Mouse (Mus musculus) embryonic fibroblast, embryonic 13.5 days (primary cell): ENCODE data around the gene Mmp11. TPM values are rescaled to one million over a fixed set of nuclear protein-coding genes. Genes with fewer than 3 reads are reported as not detected.

Experiments used
- H3K27ac ChIP-seq: 2 replicates; pipeline ENCODE4 v1.5.1; 2012; ENCODE audit warnings: low read length, control low read depth, inconsistent platforms; ENCODE audit not compliant: insufficient read depth
- H3K4me1 ChIP-seq: 2 replicates; pipeline ENCODE4 v1.6.1; 2011; ENCODE audit warnings: low read length; ENCODE audit not compliant: control insufficient read depth, insufficient read depth
- H3K4me3 ChIP-seq: 2 replicates; pipeline ENCODE4 v1.5.1; 2011; ENCODE audit warnings: mild to moderate bottlenecking, control low read depth, low read length; ENCODE audit not compliant: insufficient read depth
- CTCF ChIP-seq: IDR thresholded peaks from 2 replicates; pipeline ENCODE4 v1.5.1; 2011; ENCODE audit warnings: mild to moderate bottlenecking, control low read depth, low read length, moderate library complexity, borderline replicate concordance; ENCODE audit not compliant: insufficient read depth
- POLR2A ChIP-seq: IDR thresholded peaks from 2 replicates; pipeline ENCODE4 v1.6.1; 2011; ENCODE audit warnings: low read depth, mild to moderate bottlenecking, control low read depth, low read length, moderate library complexity
- polyA plus RNA-seq: library from polyadenylated mRNA; stranded (reverse); fragments of >200 nt; gene quantifications from 2 replicates; pipeline ENCODE4 v1.2.4, GENCODE M21; 2011; ENCODE audit warnings: low read depth; ENCODE audit not compliant: missing spikeins, insufficient read length

Mmp11 gene
- polyA plus RNA-seq, 1 experiment = 71.0 TPM

DNA sequence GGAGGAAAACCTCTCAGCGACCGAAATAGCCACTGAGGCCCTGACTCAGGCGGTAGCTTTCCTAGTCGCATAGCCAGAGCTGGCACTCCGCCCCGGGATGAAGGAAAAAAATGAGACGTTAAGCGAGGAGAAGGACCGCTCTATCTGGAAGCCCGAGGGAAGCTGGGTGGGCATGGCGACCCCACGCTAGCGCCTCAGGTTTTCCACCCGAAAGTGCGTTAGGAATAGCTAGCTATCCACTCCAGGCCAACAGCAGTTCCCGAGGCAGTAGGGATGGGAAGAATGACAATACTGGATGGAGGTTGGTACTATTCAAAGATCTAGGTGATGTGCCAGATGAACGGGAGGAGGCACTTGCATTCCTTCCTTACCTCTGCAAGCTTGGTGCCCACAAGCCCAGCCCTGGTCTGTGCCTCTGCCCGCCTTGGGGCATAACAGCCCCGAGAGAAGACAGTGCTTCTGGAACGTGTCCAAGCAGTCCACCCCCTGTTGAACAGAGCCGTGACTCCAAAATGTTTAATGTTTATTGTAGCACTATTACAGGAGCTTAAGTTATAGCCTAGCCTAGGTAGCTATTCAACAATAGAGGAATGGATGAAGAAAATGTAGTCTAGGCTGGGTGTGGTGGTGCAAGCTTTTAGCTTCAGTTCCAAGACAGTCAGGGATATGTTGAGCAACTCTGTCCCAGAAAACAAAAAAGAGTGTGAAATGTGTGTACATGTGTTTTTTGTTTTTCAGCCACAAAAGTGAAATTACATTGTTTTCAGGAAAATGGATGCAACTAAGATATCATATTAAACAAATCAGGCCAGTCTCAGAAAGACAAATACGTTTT is 14.4 kb downstream of the Mmp11 start:
- Histone ChIP-seq H3K4me3 (peak overlapping the region; percentile 73), H3K4me1 (peaks cover 4% of the 10 kb centered on the region), H3K27ac (peak overlapping the region; percentile 64)
- TF ChIP-seq CTCF = no peak
- TF ChIP-seq POLR2A = no peak

DNA sequence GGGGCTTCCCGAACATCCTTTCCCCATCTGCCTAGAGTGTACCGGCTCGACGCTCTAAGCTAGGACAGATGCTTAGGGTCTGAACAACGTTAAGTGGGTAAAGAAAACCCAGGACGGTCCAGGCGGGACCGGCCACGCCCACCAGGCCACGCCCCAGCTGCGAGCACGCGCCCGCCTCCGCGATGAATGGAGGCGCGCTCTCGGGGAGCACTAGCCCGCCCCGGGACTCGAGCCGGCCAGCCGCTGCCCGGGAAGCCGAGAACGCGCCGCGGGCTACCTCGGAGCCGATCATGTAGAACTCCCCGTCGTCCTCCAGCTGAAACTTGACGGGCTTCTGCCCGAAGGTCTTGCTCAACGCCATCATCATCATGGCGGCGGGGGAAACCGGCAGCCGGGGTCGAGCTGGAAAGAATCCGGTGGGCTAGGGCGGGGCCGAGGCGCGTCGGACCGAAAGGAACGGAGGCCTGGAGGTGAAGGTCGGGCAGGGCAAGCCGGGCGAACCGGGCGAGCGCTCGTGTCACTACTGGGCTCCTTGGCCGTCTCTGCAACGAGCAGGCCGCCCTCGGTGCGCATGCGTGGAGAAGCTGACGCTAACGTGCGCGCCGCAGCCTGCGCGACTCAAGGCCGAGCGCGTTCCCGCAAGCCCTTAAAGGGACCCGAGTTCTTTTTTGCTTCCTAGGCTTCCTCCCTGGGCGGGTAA is 15.1 kb downstream of the Mmp11 start, which contains the start of gene Smarcb1:
Smarcb1 (minus strand) TSS at position 592 of the 700 bp plus-strand sequence.
- Histone ChIP-seq H3K4me1 (peaks cover 8% of the 10 kb centered on the region), H3K4me3 (peak within 1 kb of the TSS; percentile 73), H3K27ac (peak within 1 kb of the TSS; percentile 91)
- TF ChIP-seq POLR2A (peak; percentile 90), CTCF (no peak)

DNA sequence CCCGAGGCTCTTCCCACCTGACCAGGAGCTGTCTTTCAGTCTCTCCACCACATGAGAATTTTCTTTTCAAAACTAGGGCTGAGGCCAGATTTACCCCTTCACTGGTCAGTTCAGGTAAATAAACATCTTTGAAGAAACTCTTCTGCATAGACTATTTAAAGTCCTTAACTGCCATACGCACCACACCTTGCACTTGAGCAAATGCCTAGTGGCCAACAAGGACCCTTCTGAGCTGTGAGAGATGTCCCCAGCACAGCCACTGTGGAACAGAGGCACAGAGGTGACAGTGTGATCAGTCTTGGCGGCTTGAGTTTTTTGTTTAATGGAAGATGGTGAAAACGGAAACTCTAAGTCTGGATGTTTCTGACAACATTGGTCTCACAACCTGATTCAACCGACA is 17.3 kb downstream of the Mmp11 start:
- Histone ChIP-seq H3K4me1 (peaks cover 8% of the 10 kb centered on the region), H3K4me3 (no peak overlapping the region)
- TF ChIP-seq CTCF = no peak
- TF ChIP-seq POLR2A = no peak

DNA sequence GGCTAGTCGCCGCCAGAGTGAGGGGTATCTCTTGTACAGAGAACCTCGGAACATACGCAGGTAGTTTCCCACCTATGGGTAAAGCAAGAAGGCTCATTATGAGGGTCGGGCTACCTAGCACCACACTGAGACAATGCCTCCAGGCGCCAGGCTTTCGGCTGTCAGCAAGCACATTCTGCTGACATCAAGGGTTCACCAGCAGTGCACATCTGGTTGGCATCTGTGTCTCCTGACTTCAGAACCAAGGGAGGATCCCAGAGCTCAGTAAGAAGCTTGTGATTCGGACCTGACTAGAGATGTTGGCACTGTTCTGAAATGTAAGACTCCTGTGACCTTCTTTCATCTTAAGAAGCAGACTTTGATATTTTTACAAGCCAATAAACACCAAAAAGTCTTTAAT is 19.5 kb downstream of the Mmp11 start:
- H3K4me1 ChIP-seq = peaks cover 8% of the 10 kb centered on the region
- H3K4me3 ChIP-seq = no peak overlapping the region
- no peak for TF ChIP-seq CTCF
- no peak for TF ChIP-seq POLR2A
- no peak overlapping the region for H3K27ac ChIP-seq

More for the DNA sequence above, 17.3 kb downstream of the Mmp11 start:
- H3K27ac ChIP-seq = no peak overlapping the region

DNA sequence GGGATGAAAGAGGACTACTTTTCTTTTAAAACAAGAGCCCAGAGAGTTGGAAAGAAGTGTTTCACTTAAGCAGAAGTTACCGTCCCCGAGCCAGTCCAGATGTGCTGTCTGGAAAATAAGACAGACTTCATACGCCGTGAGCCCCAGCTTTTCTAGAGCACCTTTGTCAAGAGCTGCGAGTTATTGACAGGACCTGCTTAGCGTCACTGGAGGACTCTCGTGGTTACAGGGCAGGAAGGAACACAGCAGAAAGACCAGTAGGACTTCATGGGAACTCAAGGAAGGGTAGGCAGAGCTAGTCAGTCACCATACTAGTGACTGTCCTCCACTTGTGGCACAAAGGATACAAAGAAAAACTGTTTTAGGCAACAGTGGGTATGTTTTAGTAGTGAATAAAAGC is 20.7 kb downstream of the Mmp11 start:
- Histone ChIP-seq H3K4me1 (peaks cover 8% of the 10 kb centered on the region), H3K4me3 (no peak overlapping the region), H3K27ac (no peak overlapping the region)
- TF ChIP-seq CTCF = no peak
- TF ChIP-seq POLR2A = no peak

DNA sequence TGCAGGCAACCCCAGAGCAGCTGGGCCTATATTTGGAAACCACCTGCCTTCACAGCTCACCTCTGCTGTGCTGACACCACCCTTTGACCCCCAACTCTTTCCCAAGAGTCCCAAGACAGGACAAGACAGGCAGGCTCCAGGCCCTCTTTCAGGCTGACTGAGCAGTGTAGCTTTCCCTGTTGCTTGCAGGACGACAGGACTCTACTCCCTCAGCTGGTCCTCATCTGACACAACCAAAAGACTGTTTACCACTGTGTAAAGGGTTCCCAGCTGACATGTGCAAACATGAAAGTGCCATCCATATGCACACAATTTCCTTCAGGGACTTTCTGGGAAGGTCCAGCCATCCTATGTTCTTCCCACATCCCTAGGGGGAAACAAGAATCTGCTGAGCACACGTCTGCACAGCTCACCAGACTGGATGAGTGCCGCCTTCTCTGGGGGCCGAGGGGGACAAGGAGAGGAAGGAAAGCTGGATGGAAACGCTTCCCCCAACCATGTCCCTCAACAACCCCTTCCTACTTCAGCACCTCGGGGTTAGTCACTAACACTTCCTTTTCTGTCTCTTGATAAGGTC is 23.2 kb downstream of the Mmp11 start:
- Histone ChIP-seq H3K4me3 (no peak overlapping the region), H3K4me1 (peaks cover 4% of the 10 kb centered on the region; the same call in 1 of the 2 replicates), H3K27ac (no peak overlapping the region)
- TF ChIP-seq CTCF (no peak), POLR2A (no peak)

DNA sequence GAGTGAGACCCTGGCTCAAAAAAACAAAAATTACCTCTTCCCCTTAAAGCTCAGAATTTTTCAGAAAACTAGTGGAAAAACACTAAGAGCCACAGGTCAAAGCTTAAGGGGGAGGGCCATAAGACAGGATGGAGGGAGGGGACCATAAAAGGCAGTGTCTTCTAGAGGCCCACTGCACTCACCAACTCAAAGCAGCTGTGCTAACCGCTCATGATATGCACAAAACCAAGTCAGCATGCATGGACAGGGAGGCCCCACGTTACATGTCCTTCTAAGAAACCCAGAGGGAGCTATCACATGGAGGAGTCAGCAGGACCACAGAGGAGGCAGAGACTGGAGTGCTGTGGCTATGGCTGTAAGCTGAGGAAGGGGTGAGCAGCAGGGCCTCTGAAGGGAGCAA is 25.6 kb downstream of the Mmp11 start:
- H3K27ac ChIP-seq = no peak overlapping the region
- no peak for TF ChIP-seq POLR2A
- TF ChIP-seq CTCF = no peak
- H3K4me3 ChIP-seq = no peak overlapping the region
- no peaks in the 10 kb centered on the region; the same call in 1 of the 2 replicates for H3K4me1 ChIP-seq

DNA sequence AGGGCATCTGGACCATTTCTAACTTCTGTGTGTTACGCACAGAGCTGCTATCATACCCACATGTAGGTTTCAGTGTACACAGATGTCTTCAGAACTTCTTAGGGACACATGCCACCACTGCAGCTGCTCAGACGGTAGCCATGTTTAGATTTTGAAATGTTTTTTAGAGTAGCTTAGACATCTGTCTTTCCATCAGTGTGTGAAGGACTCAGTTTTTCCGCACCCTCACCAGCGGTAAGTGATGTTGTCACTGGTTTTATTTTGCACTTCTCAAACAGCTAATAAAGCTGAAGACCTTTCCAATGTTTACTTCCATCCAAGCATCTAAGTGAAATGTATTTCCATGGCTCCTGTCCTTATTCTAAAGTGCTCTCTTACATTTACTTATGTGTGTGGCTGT is 29.4 kb downstream of the Mmp11 start:
- TF ChIP-seq CTCF (no peak), POLR2A (no peak)
- no peak overlapping the region for H3K27ac ChIP-seq
- H3K4me1 ChIP-seq = no peaks in the 10 kb centered on the region
- no peak overlapping the region for H3K4me3 ChIP-seq

DNA sequence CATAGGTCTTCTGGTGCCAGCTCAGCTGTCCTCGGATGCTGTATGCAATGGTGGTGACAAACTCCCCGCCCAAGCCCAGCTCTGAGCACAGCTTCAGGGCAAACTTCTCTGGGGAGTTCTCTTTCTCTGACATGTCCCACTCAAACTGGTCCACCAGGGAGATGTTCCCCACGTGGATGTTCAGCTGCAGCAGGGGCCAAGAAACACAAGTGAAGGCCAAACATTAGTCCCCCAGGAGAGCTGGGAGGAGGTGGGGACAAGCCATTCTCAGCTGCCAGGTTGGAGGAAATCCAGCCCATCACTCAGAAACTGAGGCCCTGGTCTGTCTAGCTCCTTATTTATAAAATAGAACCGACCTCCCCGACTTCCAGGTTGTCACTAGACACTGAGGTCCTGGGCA is 31.9 kb downstream of the Mmp11 start:
- TF ChIP-seq CTCF (no peak), POLR2A (no peak)
- no peak overlapping the region for H3K4me3 ChIP-seq
- H3K27ac ChIP-seq = no peak overlapping the region
- H3K4me1 ChIP-seq = peaks cover 2% of the 10 kb centered on the region
